Mouse (Mus musculus): ENCODE data around the gene Hist1h3a. TPM values are rescaled to one million over a fixed set of nuclear protein-coding genes. Genes with fewer than 3 reads are reported as not detected.

Hist1h3a gene
- total and polyA plus RNA-seq, 2 experiments, result 2.0 to 18.3 TPM

- peak; percentile 85 for DNase-seq (ENCODE audit: extremely low read depth, low read depth, low spot score)
- peaks cover 14% of the 10 kb centered on the region; the same call in 1 of the 2 replicates for H3K4me1 ChIP-seq (ENCODE audit: control insufficient read depth, insufficient read depth, low read length)
- H3K36me3 ChIP-seq (ENCODE audit: control insufficient read depth, insufficient read depth, low read length), result no peaks in the 10 kb centered on the region
- H3K27me3 ChIP-seq (ENCODE audit: control insufficient read depth, insufficient read depth, low read length), result no peaks in the 10 kb centered on the region
- WGBS, result under 1% methylated on average over 28 of the region's 28 CpGs
- H3K9ac ChIP-seq (ENCODE audit: low read depth, low read length), result peak within 1 kb of the TSS; percentile 73
- H3K4me3 ChIP-seq (ENCODE audit: insufficient read depth, low read depth, low read length), result peak within 1 kb of the TSS; percentile 66
- TF ChIP-seq POLR2A (IDR thresholded peaks at IDR 0.05; ENCODE audit: extremely low read depth, insufficient read depth, low read length), result no peak
- TF ChIP-seq CTCF (IDR thresholded peaks at IDR 0.05; ENCODE audit: low read depth, low read length), result no peak
- H3K79me2 ChIP-seq (ENCODE audit: control insufficient read depth, insufficient read depth, low read length), result no peaks in the 10 kb centered on the region
- peak within 1 kb of the TSS; percentile 99 for H3K27ac ChIP-seq (replicated peaks; ENCODE audit: insufficient read depth, low read depth, low read length)
Observed at GRCm38 (mm10) chr13:23745381-23746161, 16.6 kb downstream of the Hist1h3a start, which contains the start of gene Hist1h3c. Gene Hist1h3c, minus strand, starts transcription at chr13:23745602.

DNA sequence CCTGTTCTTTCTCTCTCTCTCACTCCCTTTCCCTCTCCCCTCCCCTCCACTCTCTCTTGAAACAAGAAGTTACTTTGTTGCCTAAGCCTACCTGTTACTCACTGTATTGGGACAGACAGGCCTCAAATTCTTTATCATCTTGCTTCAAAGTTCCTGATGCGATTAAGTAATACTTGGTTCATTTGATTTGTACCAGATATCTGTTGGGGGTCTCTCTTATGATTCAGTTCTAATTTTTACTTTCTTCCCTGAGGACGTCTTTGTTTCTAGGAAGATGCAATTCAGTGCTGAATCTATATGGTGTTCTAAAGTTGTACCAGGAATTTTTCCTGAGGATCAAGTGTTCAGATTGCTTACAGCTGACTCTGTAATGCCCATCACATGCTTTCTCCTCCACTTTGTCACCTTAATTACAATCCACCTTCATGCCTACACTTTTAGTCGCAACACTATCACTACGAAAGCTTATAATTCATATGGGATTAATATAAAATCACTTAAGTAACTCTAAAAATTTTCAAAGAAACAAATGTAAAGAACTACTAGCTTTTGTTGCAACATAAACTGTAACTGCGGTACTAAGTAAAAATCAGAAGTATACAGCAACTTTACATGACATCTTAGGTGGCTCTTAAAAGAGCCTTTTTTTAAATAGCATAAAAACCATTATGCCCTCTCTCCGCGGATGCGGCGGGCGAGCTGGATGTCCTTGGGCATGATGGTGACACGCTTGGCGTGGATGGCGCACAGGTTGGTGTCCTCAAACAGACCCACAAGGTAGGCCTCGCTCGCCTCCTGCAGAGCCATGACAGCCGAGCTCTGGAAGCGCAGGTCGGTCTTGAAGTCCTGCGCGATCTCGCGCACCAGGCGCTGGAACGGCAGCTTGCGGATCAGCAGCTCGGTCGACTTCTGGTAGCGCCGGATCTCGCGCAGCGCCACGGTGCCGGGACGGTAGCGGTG is 17.5 kb downstream of the Hist1h3a start:
- WGBS, result 15% methylated on average over 16 of the region's 36 CpGs
- TF ChIP-seq CTCF (IDR thresholded peaks at IDR 0.05; ENCODE audit: low read depth, low read length) (no peak), POLR2A (IDR thresholded peaks at IDR 0.05; ENCODE audit: extremely low read depth, insufficient read depth, low read length) (no peak)
- Histone ChIP-seq H3K79me2 (ENCODE audit: control insufficient read depth, insufficient read depth, low read length) (no peaks in the 10 kb centered on the region), H3K36me3 (ENCODE audit: control insufficient read depth, insufficient read depth, low read length) (no peaks in the 10 kb centered on the region), H3K9ac (ENCODE audit: low read depth, low read length) (no peak overlapping the region), H3K27me3 (ENCODE audit: control insufficient read depth, insufficient read depth, low read length) (no peaks in the 10 kb centered on the region), H3K27ac (replicated peaks; ENCODE audit: insufficient read depth, low read depth, low read length) (no peak overlapping the region), H3K4me3 (ENCODE audit: insufficient read depth, low read depth, low read length) (peak overlapping the region; percentile 16; the same call in 1 of the 2 replicates), H3K4me1 (ENCODE audit: control insufficient read depth, insufficient read depth, low read length) (peaks cover 14% of the 10 kb centered on the region; the same call in 1 of the 2 replicates)
- no peak for DNase-seq (ENCODE audit: extremely low read depth, low read depth, low spot score)

DNA sequence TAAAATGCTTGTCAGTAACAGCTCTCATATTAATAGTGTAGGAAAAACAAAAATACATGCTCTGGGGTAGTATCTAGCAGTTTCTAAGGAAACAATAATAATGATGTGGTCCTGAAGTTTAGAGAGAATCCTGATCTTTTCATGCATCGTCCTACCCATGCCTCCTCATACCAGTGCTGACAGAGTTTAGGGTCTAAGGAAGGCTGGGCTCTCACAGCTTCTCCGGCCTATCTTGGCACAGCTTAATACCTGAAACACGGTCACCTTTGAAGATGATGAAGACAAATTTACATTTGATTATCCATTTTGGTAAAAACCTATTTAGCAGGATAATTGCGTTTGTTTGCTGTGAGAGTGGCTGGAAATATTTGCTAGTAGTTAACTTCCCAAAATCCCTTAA is 18.2 kb downstream of the Hist1h3a start:
- DNase-seq (ENCODE audit: extremely low read depth, low read depth, low spot score), result no peak
- TF ChIP-seq POLR2A (IDR thresholded peaks at IDR 0.05; ENCODE audit: extremely low read depth, insufficient read depth, low read length), result no peak
- no peak for TF ChIP-seq CTCF (IDR thresholded peaks at IDR 0.05; ENCODE audit: low read depth, low read length)
- 63% methylated on average over 4 of the region's 4 CpGs for WGBS
- Histone ChIP-seq H3K4me1 (ENCODE audit: control insufficient read depth, insufficient read depth, low read length) (peaks cover 14% of the 10 kb centered on the region; the same call in 1 of the 2 replicates), H3K27ac (replicated peaks; ENCODE audit: insufficient read depth, low read depth, low read length) (no peak overlapping the region), H3K36me3 (ENCODE audit: control insufficient read depth, insufficient read depth, low read length) (no peaks in the 10 kb centered on the region), H3K4me3 (ENCODE audit: insufficient read depth, low read depth, low read length) (no peak overlapping the region), H3K27me3 (ENCODE audit: control insufficient read depth, insufficient read depth, low read length) (no peaks in the 10 kb centered on the region), H3K9ac (ENCODE audit: low read depth, low read length) (no peak overlapping the region), H3K79me2 (ENCODE audit: control insufficient read depth, insufficient read depth, low read length) (no peaks in the 10 kb centered on the region)

GRCm38 (mm10) chr13:23743215-23743614 is 19.0 kb downstream of the Hist1h3a start:
- DNase-seq (ENCODE audit: extremely low read depth, low read depth, low spot score), result no peak
- H3K27ac ChIP-seq (replicated peaks; ENCODE audit: insufficient read depth, low read depth, low read length), result no peak overlapping the region
- no peak for TF ChIP-seq POLR2A (IDR thresholded peaks at IDR 0.05; ENCODE audit: extremely low read depth, insufficient read depth, low read length)
- H3K4me1 ChIP-seq (ENCODE audit: control insufficient read depth, insufficient read depth, low read length), result peaks cover 14% of the 10 kb centered on the region; the same call in 1 of the 2 replicates
- 89% methylated on average over 5 of the region's 5 CpGs for WGBS
- no peaks in the 10 kb centered on the region for H3K36me3 ChIP-seq (ENCODE audit: control insufficient read depth, insufficient read depth, low read length)
- no peaks in the 10 kb centered on the region for H3K27me3 ChIP-seq (ENCODE audit: control insufficient read depth, insufficient read depth, low read length)
- H3K79me2 ChIP-seq (ENCODE audit: control insufficient read depth, insufficient read depth, low read length), result no peaks in the 10 kb centered on the region
- H3K9ac ChIP-seq (ENCODE audit: low read depth, low read length), result no peak overlapping the region
- no peak overlapping the region for H3K4me3 ChIP-seq (ENCODE audit: insufficient read depth, low read depth, low read length)

GRCm38 (mm10) chr13:23742007-23742406 is 20.2 kb downstream of the Hist1h3a start:
- H3K9ac ChIP-seq (ENCODE audit: low read depth, low read length), result no peak overlapping the region
- no peak for TF ChIP-seq POLR2A (IDR thresholded peaks at IDR 0.05; ENCODE audit: extremely low read depth, insufficient read depth, low read length)
- no peak overlapping the region for H3K4me3 ChIP-seq (ENCODE audit: insufficient read depth, low read depth, low read length)
- peaks cover 10% of the 10 kb centered on the region; the same call in 1 of the 2 replicates for H3K4me1 ChIP-seq (ENCODE audit: control insufficient read depth, insufficient read depth, low read length)
- H3K36me3 ChIP-seq (ENCODE audit: control insufficient read depth, insufficient read depth, low read length), result no peaks in the 10 kb centered on the region
- DNase-seq (ENCODE audit: extremely low read depth, low read depth, low spot score), result no peak
- H3K79me2 ChIP-seq (ENCODE audit: control insufficient read depth, insufficient read depth, low read length), result no peaks in the 10 kb centered on the region
- H3K27ac ChIP-seq (replicated peaks; ENCODE audit: insufficient read depth, low read depth, low read length), result no peak overlapping the region
- H3K27me3 ChIP-seq (ENCODE audit: control insufficient read depth, insufficient read depth, low read length), result no peaks in the 10 kb centered on the region

Measured in liver, adult 2 months (tissue).